12 mouse cellular contexts compared by ENCODE assay signal in the genomic region with DNA sequence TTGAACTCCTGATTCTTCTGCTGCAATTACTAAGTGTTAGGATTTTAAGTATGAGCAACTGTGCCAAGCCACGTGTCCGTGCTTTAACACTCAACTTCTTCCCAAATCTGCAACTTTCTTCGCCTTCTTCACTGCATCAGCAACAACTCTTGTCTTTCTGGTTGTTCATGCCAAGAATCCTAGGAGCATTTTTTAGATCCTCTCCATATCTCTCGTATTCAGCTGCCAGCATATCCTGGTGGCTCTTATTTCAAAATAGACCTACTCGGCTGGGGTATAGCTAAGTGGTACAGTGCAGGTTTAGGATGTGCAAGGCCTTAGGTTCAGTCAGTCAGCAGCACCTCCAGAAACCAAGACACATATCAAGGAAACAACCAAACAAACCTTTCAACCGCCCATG.
"Had no signal": no experiment of that assay in that cellular context is flagged by ENCODE, and none has a peak within 500 bp of the region (broad histone marks: within the 10 kb centered on the region; RNA-seq: fewer than 3 reads in every experiment).

No protein-coding gene starts in this region.

- ATAC-seq: intestine, embryonic 15.5 days had no signal

- H3K4me2 ChIP-seq: intestine, embryonic 15.5 days; limb, embryonic 12.5 days; limb, embryonic 15.5 days; midbrain, embryonic 12.5 days had no signal

- H3K4me3 ChIP-seq: intestine, embryonic 15.5 days; limb, embryonic 12.5 days; limb, embryonic 15.5 days; midbrain, embryonic 12.5 days had no signal

- H3K36me3 ChIP-seq: intestine, embryonic 15.5 days; limb, embryonic 12.5 days; limb, embryonic 15.5 days; midbrain, embryonic 12.5 days had no signal

- H3K27me3 ChIP-seq: intestine, embryonic 15.5 days; limb, embryonic 12.5 days; limb, embryonic 15.5 days; midbrain, embryonic 12.5 days had no signal

- H3K9me3 ChIP-seq: intestine, embryonic 15.5 days; limb, embryonic 12.5 days; limb, embryonic 15.5 days; midbrain, embryonic 12.5 days had no signal

- H3K9ac ChIP-seq: intestine, embryonic 15.5 days; limb, embryonic 12.5 days; limb, embryonic 15.5 days; midbrain, embryonic 12.5 days had no signal

- DNase-seq: kidney, adult 18-20 months; kidney, postnatal 10 days; left cerebral cortex, postnatal 4 days; lung, adult 2 months; lung, postnatal 14 days; lung, postnatal 4 days; thymus, adult 18-20 months; thymus, postnatal 36 days had no signal

- H3K27ac ChIP-seq: intestine, embryonic 15.5 days; limb, embryonic 12.5 days; limb, embryonic 15.5 days; midbrain, embryonic 12.5 days had no signal
